34 mouse cellular contexts compared by ENCODE assay signal in the genomic region with DNA sequence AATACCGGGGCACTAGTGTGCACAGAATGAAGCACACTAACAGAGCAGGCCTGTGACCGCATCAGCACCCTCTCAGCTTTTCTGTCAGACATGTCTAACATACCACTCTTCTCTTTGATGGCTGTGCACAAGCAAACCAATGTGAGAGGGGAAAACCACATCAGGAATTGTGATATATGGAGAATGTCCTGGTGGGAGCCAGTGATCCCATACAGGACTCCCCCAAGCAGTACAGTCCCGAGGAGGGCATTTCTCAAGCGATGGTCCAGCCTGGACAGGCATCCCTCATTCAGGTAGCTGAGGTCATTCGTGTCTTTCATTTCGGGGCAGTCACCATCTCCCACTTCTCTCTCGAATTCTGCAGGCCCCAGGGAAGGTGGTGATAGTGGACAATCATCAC.
"Had no signal": no experiment of that assay in that cellular context is flagged by ENCODE, and none has a peak within 500 bp of the region (broad histone marks: within the 10 kb centered on the region; RNA-seq: fewer than 3 reads in every experiment).

No protein-coding gene starts in this region.

- H3K27me3 ChIP-seq: heart, embryonic 12.5 days; heart, embryonic 13.5 days; heart, embryonic 15.5 days; hindbrain, embryonic 12.5 days; hindbrain, embryonic 13.5 days; hindbrain, embryonic 15.5 days; intestine, embryonic 15.5 days; kidney, embryonic 15.5 days had no signal

- H3K27ac ChIP-seq: heart, embryonic 13.5 days; heart, embryonic 15.5 days; hindbrain, embryonic 10.5 days; hindbrain, embryonic 12.5 days; hindbrain, embryonic 13.5 days; hindbrain, embryonic 14.5 days; hindbrain, embryonic 15.5 days; hindbrain, postnatal 0 days; intestine, embryonic 15.5 days; kidney, embryonic 15.5 days; kidney, postnatal 0 days; layer of hippocampus, adult 2 months; left cerebral cortex, adult 2 months had no signal

- DNase-seq: heart, postnatal 10 days; heart, postnatal 14 days; heart, postnatal 36 days; heart, postnatal 4 days; kidney, adult 11 months; kidney, adult 18-20 months; kidney, adult 2 months; kidney, adult 8-10 months; kidney, adult 9 months; kidney, postnatal 10 days; kidney, postnatal 14 days; kidney, postnatal 25 days; kidney, postnatal 36 days; kidney, postnatal 4 days; layer of hippocampus, adult 9-11 months; layer of hippocampus, postnatal 36 days had no signal

- H3K4me2 ChIP-seq: heart, embryonic 12.5 days; heart, embryonic 13.5 days; heart, embryonic 15.5 days; hindbrain, embryonic 12.5 days; hindbrain, embryonic 13.5 days; hindbrain, embryonic 14.5 days; hindbrain, embryonic 15.5 days; intestine, embryonic 15.5 days; kidney, embryonic 15.5 days had no signal

- H3K9me3 ChIP-seq: heart, embryonic 12.5 days; heart, embryonic 13.5 days; heart, embryonic 15.5 days; hindbrain, embryonic 10.5 days; hindbrain, embryonic 12.5 days; hindbrain, embryonic 13.5 days; hindbrain, embryonic 15.5 days; intestine, embryonic 15.5 days; kidney, embryonic 15.5 days had no signal

- H3K4me3 ChIP-seq: heart, embryonic 12.5 days; heart, embryonic 13.5 days; heart, embryonic 15.5 days; hindbrain, embryonic 10.5 days; hindbrain, embryonic 12.5 days; hindbrain, embryonic 13.5 days; hindbrain, embryonic 15.5 days; intestine, embryonic 15.5 days; kidney, embryonic 15.5 days; layer of hippocampus, adult 2 months; left cerebral cortex, adult 2 months had no signal

- H3K9ac ChIP-seq: heart, embryonic 12.5 days; heart, embryonic 13.5 days; heart, embryonic 15.5 days; hindbrain, embryonic 12.5 days; hindbrain, embryonic 13.5 days; hindbrain, embryonic 14.5 days; hindbrain, embryonic 15.5 days; intestine, embryonic 15.5 days; kidney, embryonic 15.5 days had no signal

- H3K36me3 ChIP-seq: hindbrain, embryonic 10.5 days; intestine, embryonic 15.5 days; kidney, embryonic 15.5 days had no signal

- H3K4me1 ChIP-seq: heart, embryonic 12.5 days; heart, embryonic 13.5 days; heart, embryonic 15.5 days; hindbrain, embryonic 10.5 days; hindbrain, embryonic 12.5 days; hindbrain, embryonic 13.5 days; hindbrain, embryonic 15.5 days; intestine, embryonic 15.5 days; kidney, embryonic 15.5 days had no signal

- ATAC-seq: hindbrain, embryonic 16.5 days; hindbrain, postnatal 0 days; inflammation-experienced regulatory T-cells, adult 6 months; intestine, embryonic 15.5 days; intestine, embryonic 16.5 days; intestine, postnatal 0 days had no signal
